Mouse (Mus musculus): ENCODE results near the gene Plscr4.

- no peak for TF ChIP-seq CTCF (IDR thresholded peaks at IDR 0.05; ENCODE audit: borderline replicate concordance, insufficient read depth, low read depth, low read length)
- TF ChIP-seq POLR2A (IDR thresholded peaks at IDR 0.05; ENCODE audit: borderline replicate concordance, insufficient read depth, low read length) = no peak
These were observed 1.2 kb downstream of the Plscr4 start for GRCm38 (mm10) chr9:92458418-92458817.
